Mouse (Mus musculus): ENCODE results near the gene Chml. TPM values are rescaled to one million over a fixed set of nuclear protein-coding genes. Genes with fewer than 3 reads are reported as not detected.

Gene Chml
- polyA plus RNA-seq, 1 experiment, result 1.0 TPM

- H3K36me3 ChIP-seq (ENCODE audit: control insufficient read depth, insufficient read depth), result no peaks in the 10 kb centered on the region
- H3K4me3 ChIP-seq, result no peak overlapping the region
- no peaks in the 10 kb centered on the region for H3K79me2 ChIP-seq (ENCODE audit: control insufficient read depth, insufficient read depth)
- TF ChIP-seq MYOG (IDR thresholded peaks at IDR 0.05; ENCODE audit: control insufficient read depth in 1 of 3, insufficient read depth in 1 of 3, insufficient read length in 2 of 3, low read depth in 2 of 3) (no peak), CEBPB (IDR thresholded peaks at IDR 0.05; ENCODE audit: insufficient read depth, poor library complexity, severe bottlenecking) (no peak), TCF12 (IDR thresholded peaks at IDR 0.05; ENCODE audit: insufficient read depth, poor library complexity, severe bottlenecking) (no peak), E2F4 (IDR thresholded peaks at IDR 0.05; ENCODE audit: insufficient read depth) (no peak), SRF (IDR thresholded peaks at IDR 0.05; ENCODE audit: control insufficient read depth, insufficient read length, low read depth) (no peak), MYOD1 (IDR thresholded peaks at IDR 0.05; ENCODE audit: control insufficient read depth in 1 of 3, insufficient read length in 2 of 3, low read depth in 2 of 3) (no peak), POLR2AphosphoS2 (IDR thresholded peaks at IDR 0.05; ENCODE audit: insufficient read length, low read depth) (no peak), POLR2A (IDR thresholded peaks at IDR 0.05; ENCODE audit: insufficient read length, low read depth) (no peak)
- H3K4me2 ChIP-seq (ENCODE audit: low read depth), result no peak overlapping the region
- no peak overlapping the region for H3ac ChIP-seq (ENCODE audit: control insufficient read depth, insufficient read length)
- no peaks in the 10 kb centered on the region for H3K27me3 ChIP-seq (ENCODE audit: control insufficient read depth, insufficient read depth, insufficient read length)
These were observed 55.0 kb downstream of the Chml start for GRCm38 (mm10) chr1:175637677-175638076.

GRCm38 (mm10) chr1:175632470-175632869 lies 60.2 kb downstream of the Chml start:
- Histone ChIP-seq H3K4me3 (no peak overlapping the region), H3K79me2 (ENCODE audit: control insufficient read depth, insufficient read depth) (no peaks in the 10 kb centered on the region), H3K27me3 (ENCODE audit: control insufficient read depth, insufficient read depth, insufficient read length) (no peaks in the 10 kb centered on the region), H3ac (ENCODE audit: control insufficient read depth, insufficient read length) (no peak overlapping the region), H3K4me2 (ENCODE audit: low read depth) (no peak overlapping the region), H3K36me3 (ENCODE audit: control insufficient read depth, insufficient read depth) (no peaks in the 10 kb centered on the region)
- TF ChIP-seq MYOD1 (IDR thresholded peaks at IDR 0.05; ENCODE audit: control insufficient read depth in 1 of 3, insufficient read length in 2 of 3, low read depth in 2 of 3) (no peak), CEBPB (IDR thresholded peaks at IDR 0.05; ENCODE audit: insufficient read depth, poor library complexity, severe bottlenecking) (no peak), POLR2A (IDR thresholded peaks at IDR 0.05; ENCODE audit: insufficient read length, low read depth) (no peak), MAX (IDR thresholded peaks at IDR 0.05; ENCODE audit: low read depth) (no peak), REST (IDR thresholded peaks at IDR 0.05; ENCODE audit: insufficient read depth, insufficient read length) (no peak), USF1 (IDR thresholded peaks at IDR 0.05; ENCODE audit: low read depth) (no peak), SRF (IDR thresholded peaks at IDR 0.05; ENCODE audit: control insufficient read depth, insufficient read length, low read depth) (no peak), TCF3 (IDR thresholded peaks at IDR 0.05; ENCODE audit: insufficient read length, low read depth) (no peak), E2F4 (IDR thresholded peaks at IDR 0.05; ENCODE audit: insufficient read depth) (no peak), POLR2AphosphoS2 (IDR thresholded peaks at IDR 0.05; ENCODE audit: insufficient read length, low read depth) (no peak), TCF12 (IDR thresholded peaks at IDR 0.05; ENCODE audit: insufficient read depth, poor library complexity, severe bottlenecking) (no peak), MYOG (IDR thresholded peaks at IDR 0.05; ENCODE audit: control insufficient read depth in 1 of 3, insufficient read depth in 1 of 3, insufficient read length in 2 of 3, low read depth in 2 of 3) (no peak)

Other genes starting within 250 kb of the Chml start
- 0.16 TPM for gene Rgs7, start 200.4 kb downstream of the Chml start, polyA plus RNA-seq (2012; fragmentation: generic; extraction: Trizol)
- not detected for gene Kmo, start 72.5 kb downstream of the Chml start, polyA plus RNA-seq (2012; fragmentation: generic; extraction: Trizol)
- 115 TPM for gene Fh1, start 67.3 kb downstream of the Chml start, polyA plus RNA-seq (2012; fragmentation: generic; extraction: Trizol)
- gene Opn3, start 125 bp downstream of the Chml start, polyA plus RNA-seq (2012; fragmentation: generic; extraction: Trizol), result 4.8 TPM
- gene Wdr64, start 5.7 kb upstream of the Chml start, polyA plus RNA-seq (2012; fragmentation: generic; extraction: Trizol), result not detected
- 2.3 TPM for gene Exo1, start 187.7 kb upstream of the Chml start, polyA plus RNA-seq (2012; fragmentation: generic; extraction: Trizol)
- not detected for gene Gm38100, start 227.4 kb upstream of the Chml start, polyA plus RNA-seq (2012; fragmentation: generic; extraction: Trizol)